Mouse (Mus musculus): ENCODE measurements at regions not wholly inside any gene's neighbourhood (a gene's known extent, or its start where the extent isn't known, plus 50 kb on each side); places are given as distances from the start of the nearest gene placed in this dataset.

GRCm38 (mm10) chrX:164878336-164878735, 101.8 kb downstream of the Mospd2 start:
- Histone ChIP-seq H3K27ac (ENCODE audit: low read length) (no peak overlapping the region), H3K4me1 (ENCODE audit: insufficient read depth, low read depth, low read length) (no peaks in the 10 kb centered on the region), H3K4me2 (replicated peaks; ENCODE audit: low read depth, low read length) (no peak overlapping the region), H3K27me3 (replicated peaks; ENCODE audit: insufficient read depth, low read length) (no peaks in the 10 kb centered on the region), H3K9ac (replicated peaks; ENCODE audit: low read depth) (no peak overlapping the region), H3K36me3 (ENCODE audit: insufficient read depth, low read length) (no peaks in the 10 kb centered on the region), H3K4me3 (ENCODE audit: low read depth, low read length) (no peak overlapping the region), H3K9me3 (ENCODE audit: low read length) (no peaks in the 10 kb centered on the region)
- DNase-seq (ENCODE audit: low spot score) (peak; percentile 44), ATAC-seq (peak; percentile 83)
- WGBS = 46% methylated on average over 3 of the region's 3 CpGs
- TF ChIP-seq CTCF (IDR thresholded peaks at IDR 0.05) (no peak), EP300 (IDR thresholded peaks at IDR 0.05) (peak; percentile 52; the same call in 1 of the 2 replicates)

GRCm38 (mm10) chrX:164840393-164840792, 139.8 kb downstream of the Mospd2 start:
- Histone ChIP-seq H3K4me3 (ENCODE audit: low read depth, low read length) (no peak overlapping the region), H3K27me3 (replicated peaks; ENCODE audit: insufficient read depth, low read length) (no peaks in the 10 kb centered on the region), H3K4me2 (replicated peaks; ENCODE audit: low read depth, low read length) (no peak overlapping the region), H3K9ac (replicated peaks; ENCODE audit: low read depth) (no peak overlapping the region), H3K36me3 (ENCODE audit: insufficient read depth, low read length) (no peaks in the 10 kb centered on the region), H3K4me1 (ENCODE audit: insufficient read depth, low read depth, low read length) (no peaks in the 10 kb centered on the region), H3K9me3 (ENCODE audit: low read length) (no peaks in the 10 kb centered on the region), H3K27ac (ENCODE audit: low read length) (no peak overlapping the region)
- WGBS = 72% methylated on average over 6 of the region's 6 CpGs
- no peak for DNase-seq (ENCODE audit: low spot score)
- ATAC-seq = no peak
- no peak for TF ChIP-seq EP300 (IDR thresholded peaks at IDR 0.05)

- ATAC-seq (no peak), DNase-seq (ENCODE audit: low spot score) (no peak)
- TF ChIP-seq CTCF (IDR thresholded peaks at IDR 0.05) = no peak
- no peak for TF ChIP-seq EP300 (IDR thresholded peaks at IDR 0.05)
- no peaks in the 10 kb centered on the region for H3K4me1 ChIP-seq (ENCODE audit: insufficient read depth, low read depth, low read length)
- H3K27ac ChIP-seq (ENCODE audit: low read length) = no peak overlapping the region
- no peak overlapping the region for H3K9ac ChIP-seq (replicated peaks; ENCODE audit: low read depth)
- H3K4me3 ChIP-seq (ENCODE audit: low read depth, low read length) = no peak overlapping the region
- H3K4me2 ChIP-seq (replicated peaks; ENCODE audit: low read depth, low read length) = no peak overlapping the region
- no peaks in the 10 kb centered on the region for H3K27me3 ChIP-seq (replicated peaks; ENCODE audit: insufficient read depth, low read length)
- no peaks in the 10 kb centered on the region for H3K36me3 ChIP-seq (ENCODE audit: insufficient read depth, low read length)
- H3K9me3 ChIP-seq (ENCODE audit: low read length) = no peaks in the 10 kb centered on the region
Measured at GRCm38 (mm10) chrX:164820906-164821305, 159.3 kb downstream of the Mospd2 start.

GRCm38 (mm10) chrX:164787293-164787692, 192.9 kb downstream of the Mospd2 start:
- 30% methylated on average over 3 of the region's 3 CpGs for WGBS
- H3K27ac ChIP-seq (ENCODE audit: low read length) = no peak overlapping the region
- no peaks in the 10 kb centered on the region for H3K4me1 ChIP-seq (ENCODE audit: insufficient read depth, low read depth, low read length)
- H3K4me2 ChIP-seq (replicated peaks; ENCODE audit: low read depth, low read length) = no peak overlapping the region
- no peak overlapping the region for H3K4me3 ChIP-seq (ENCODE audit: low read depth, low read length)
- H3K9me3 ChIP-seq (ENCODE audit: low read length) = no peaks in the 10 kb centered on the region
- ATAC-seq (no peak), DNase-seq (ENCODE audit: low spot score) (peak; percentile 37)
- H3K36me3 ChIP-seq (ENCODE audit: insufficient read depth, low read length) = no peaks in the 10 kb centered on the region
- H3K9ac ChIP-seq (replicated peaks; ENCODE audit: low read depth) = no peak overlapping the region
- no peak for TF ChIP-seq EP300 (IDR thresholded peaks at IDR 0.05)
- peak; percentile 68 for TF ChIP-seq CTCF (IDR thresholded peaks at IDR 0.05)
- no peaks in the 10 kb centered on the region for H3K27me3 ChIP-seq (replicated peaks; ENCODE audit: insufficient read depth, low read length)

- no peaks in the 10 kb centered on the region for H3K9me3 ChIP-seq (ENCODE audit: low read length)
- H3K27me3 ChIP-seq (replicated peaks; ENCODE audit: insufficient read depth, low read length) = no peaks in the 10 kb centered on the region
- no peak overlapping the region for H3K4me3 ChIP-seq (ENCODE audit: low read depth, low read length)
- H3K9ac ChIP-seq (replicated peaks; ENCODE audit: low read depth) = no peak overlapping the region
- no peaks in the 10 kb centered on the region for H3K36me3 ChIP-seq (ENCODE audit: insufficient read depth, low read length)
- TF ChIP-seq EP300 (IDR thresholded peaks at IDR 0.05) (no peak), CTCF (IDR thresholded peaks at IDR 0.05) (no peak)
- DNase-seq (ENCODE audit: low spot score) = no peak
- 74% methylated on average over 4 of the region's 4 CpGs for WGBS
- H3K4me2 ChIP-seq (replicated peaks; ENCODE audit: low read depth, low read length) = no peak overlapping the region
- H3K27ac ChIP-seq (ENCODE audit: low read length) = no peak overlapping the region
- ATAC-seq = no peak
- H3K4me1 ChIP-seq (ENCODE audit: insufficient read depth, low read depth, low read length) = no peaks in the 10 kb centered on the region
Measured at GRCm38 (mm10) chrX:164764919-164765318, 215.3 kb downstream of the Mospd2 start.

GRCm38 (mm10) chrX:164763764-164764445, 216.3 kb downstream of the Mospd2 start:
- no peaks in the 10 kb centered on the region for H3K4me1 ChIP-seq (ENCODE audit: insufficient read depth, low read depth, low read length)
- peak; percentile 52; the same call in 1 of the 2 replicates for ATAC-seq
- H3K9ac ChIP-seq (replicated peaks; ENCODE audit: low read depth) = no peak overlapping the region
- H3K9me3 ChIP-seq (ENCODE audit: low read length) = no peaks in the 10 kb centered on the region
- no peaks in the 10 kb centered on the region for H3K27me3 ChIP-seq (replicated peaks; ENCODE audit: insufficient read depth, low read length)
- H3K4me2 ChIP-seq (replicated peaks; ENCODE audit: low read depth, low read length) = no peak overlapping the region
- peak; percentile 48 for DNase-seq (ENCODE audit: low spot score)
- no peak overlapping the region for H3K4me3 ChIP-seq (ENCODE audit: low read depth, low read length)
- WGBS = 42% methylated on average over 2 of the region's 2 CpGs
- no peaks in the 10 kb centered on the region for H3K36me3 ChIP-seq (ENCODE audit: insufficient read depth, low read length)
- TF ChIP-seq CTCF (IDR thresholded peaks at IDR 0.05) = no peak
- TF ChIP-seq EP300 (IDR thresholded peaks at IDR 0.05) = no peak
- H3K27ac ChIP-seq (ENCODE audit: low read length) = no peak overlapping the region
